Mouse (Mus musculus): ENCODE data around the gene Gm20695. TPM values are rescaled to one million over a fixed set of nuclear protein-coding genes. Genes with fewer than 3 reads are reported as not detected.

Gm20695 gene
- polyA plus RNA-seq, 1 experiment from 2014 or later = 4.9 TPM

DNA sequence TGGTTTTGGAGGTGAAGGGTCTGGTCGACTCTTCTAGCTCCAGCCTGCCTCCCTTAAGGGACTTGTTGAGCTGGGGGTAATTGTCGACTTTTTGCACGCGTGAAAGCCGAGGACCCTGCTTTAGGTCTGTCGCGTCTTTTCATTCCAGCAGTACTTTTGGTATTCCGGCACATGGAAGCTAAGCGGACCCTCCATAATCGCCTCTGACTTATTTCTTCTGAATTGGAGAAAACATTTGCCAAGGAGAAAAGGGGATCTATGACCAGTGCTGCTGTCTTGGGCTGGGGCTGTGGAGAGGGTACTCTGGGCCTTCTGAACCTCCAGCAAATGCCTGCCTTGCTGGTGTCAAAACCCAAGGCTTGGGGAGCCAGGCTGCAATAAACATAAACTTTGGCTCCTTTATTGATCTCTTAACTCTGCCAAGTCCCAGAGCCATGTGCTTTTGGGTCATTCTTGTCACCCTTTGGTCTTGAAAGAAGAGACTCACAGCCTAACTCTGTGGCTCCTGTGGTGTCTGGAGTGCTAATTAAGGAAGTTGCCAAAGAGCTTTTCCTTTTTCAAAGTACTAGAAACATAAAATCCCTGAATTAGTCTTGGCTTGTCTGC is 720 bp downstream of the Gm20695 start:
- Histone ChIP-seq H3K4me1 (replicated peaks; ENCODE audit: control insufficient read depth, insufficient read depth, low read length) (peaks cover 6% of the 10 kb centered on the region; the same call in 1 of the 2 replicates), H3K4me3 (ENCODE audit: low read depth, low read length) (peak overlapping the region; percentile 83), H3K27me3 (ENCODE audit: control insufficient read depth, insufficient read depth, low read length) (no peaks in the 10 kb centered on the region), H3K9me3 (ENCODE audit: control insufficient read depth, low read length) (no peaks in the 10 kb centered on the region), H3K27ac (ENCODE audit: low read depth, low read length) (peak overlapping the region; percentile 91; the same call in 1 of the 2 replicates), H3K36me3 (ENCODE audit: control insufficient read depth, insufficient read depth, low read length) (no peaks in the 10 kb centered on the region), H3K9ac (ENCODE audit: low read depth, low read length) (peak overlapping the region; percentile 87), H3K4me2 (replicated peaks; ENCODE audit: low read depth, low read length) (peak overlapping the region; percentile 78)
- DNase-seq (ENCODE audit: low spot score) (no peak), ATAC-seq (ENCODE audit: low FRiP score) (peak; percentile 30; the same call in 1 of the 2 replicates)
- WGBS = 6% methylated on average over 10 of the region's 10 CpGs

- Histone ChIP-seq H3K9ac (ENCODE audit: low read depth, low read length) (no peak overlapping the region), H3K27me3 (ENCODE audit: control insufficient read depth, insufficient read depth, low read length) (no peaks in the 10 kb centered on the region), H3K4me3 (ENCODE audit: low read depth, low read length) (no peak overlapping the region), H3K9me3 (ENCODE audit: control insufficient read depth, low read length) (no peaks in the 10 kb centered on the region), H3K4me1 (replicated peaks; ENCODE audit: control insufficient read depth, insufficient read depth, low read length) (no peaks in the 10 kb centered on the region), H3K27ac (ENCODE audit: low read depth, low read length) (no peak overlapping the region), H3K36me3 (ENCODE audit: control insufficient read depth, insufficient read depth, low read length) (no peaks in the 10 kb centered on the region), H3K4me2 (replicated peaks; ENCODE audit: low read depth, low read length) (no peak overlapping the region)
- DNase-seq (ENCODE audit: low spot score) (no peak), ATAC-seq (ENCODE audit: low FRiP score) (no peak)
- 95% methylated on average over 14 of the region's 14 CpGs for WGBS
Measured at GRCm38 (mm10) chr16:3891621-3892295, 7.3 kb downstream of the Gm20695 start.

- H3K27me3 ChIP-seq (ENCODE audit: control insufficient read depth, insufficient read depth, low read length) = no peaks in the 10 kb centered on the region
- no peaks in the 10 kb centered on the region for H3K4me1 ChIP-seq (replicated peaks; ENCODE audit: control insufficient read depth, insufficient read depth, low read length)
- no peaks in the 10 kb centered on the region for H3K9me3 ChIP-seq (ENCODE audit: control insufficient read depth, low read length)
- whole genome bisulfite sequencing = 86% methylated on average over 3 of the region's 3 CpGs
- ATAC-seq (ENCODE audit: low FRiP score) (no peak), DNase-seq (ENCODE audit: low spot score) (no peak)
- no peaks in the 10 kb centered on the region for H3K36me3 ChIP-seq (ENCODE audit: control insufficient read depth, insufficient read depth, low read length)
- H3K4me2 ChIP-seq (replicated peaks; ENCODE audit: low read depth, low read length) = no peak overlapping the region
- no peak overlapping the region for H3K9ac ChIP-seq (ENCODE audit: low read depth, low read length)
- H3K4me3 ChIP-seq (ENCODE audit: low read depth, low read length) = no peak overlapping the region
- no peak overlapping the region for H3K27ac ChIP-seq (ENCODE audit: low read depth, low read length)
Measured at GRCm38 (mm10) chr16:3893739-3894138, 9.3 kb downstream of the Gm20695 start.

DNA sequence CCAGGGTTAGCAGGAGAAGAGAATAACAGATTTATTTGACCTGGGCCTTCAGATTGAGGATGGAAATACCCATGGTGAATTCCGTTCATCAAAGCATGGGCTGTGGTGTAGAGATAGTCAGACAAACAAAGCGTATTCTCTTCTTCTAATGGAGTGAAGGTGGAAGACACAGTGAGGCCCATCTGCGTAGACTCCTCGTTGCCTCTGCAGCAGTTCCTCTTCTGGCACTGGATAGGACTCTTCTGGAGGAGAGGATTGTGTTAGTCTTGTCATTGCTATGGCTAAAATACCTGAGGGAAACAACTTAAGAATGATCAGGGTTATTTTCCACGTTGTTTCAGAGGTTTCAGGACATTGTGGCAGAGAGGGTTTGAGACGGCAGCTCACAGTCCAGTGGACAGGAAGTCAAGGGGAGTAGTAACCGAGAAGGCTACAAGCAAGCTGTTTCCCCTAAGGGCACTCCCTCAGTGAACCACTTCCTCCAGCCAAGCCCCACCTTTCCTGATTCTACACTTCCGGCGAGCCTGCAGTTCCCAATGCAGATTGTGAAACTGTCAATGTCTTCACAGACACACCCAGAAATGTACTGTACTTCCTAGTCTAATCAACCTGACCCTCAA is 10.8 kb downstream of the Gm20695 start:
- Histone ChIP-seq H3K27ac (ENCODE audit: low read depth, low read length) (no peak overlapping the region), H3K9ac (ENCODE audit: low read depth, low read length) (no peak overlapping the region), H3K4me3 (ENCODE audit: low read depth, low read length) (no peak overlapping the region), H3K4me1 (replicated peaks; ENCODE audit: control insufficient read depth, insufficient read depth, low read length) (no peaks in the 10 kb centered on the region), H3K27me3 (ENCODE audit: control insufficient read depth, insufficient read depth, low read length) (no peaks in the 10 kb centered on the region), H3K4me2 (replicated peaks; ENCODE audit: low read depth, low read length) (no peak overlapping the region), H3K9me3 (ENCODE audit: control insufficient read depth, low read length) (no peaks in the 10 kb centered on the region), H3K36me3 (ENCODE audit: control insufficient read depth, insufficient read depth, low read length) (peaks cover 6% of the 10 kb centered on the region)
- no peak for DNase-seq (ENCODE audit: low spot score)
- no peak for ATAC-seq (ENCODE audit: low FRiP score)
- WGBS = 82% methylated on average over 9 of the region's 9 CpGs

GRCm38 (mm10) chr16:3896046-3896445 is 11.6 kb downstream of the Gm20695 start:
- Histone ChIP-seq H3K27me3 (ENCODE audit: control insufficient read depth, insufficient read depth, low read length) (no peaks in the 10 kb centered on the region), H3K27ac (ENCODE audit: low read depth, low read length) (no peak overlapping the region), H3K4me1 (replicated peaks; ENCODE audit: control insufficient read depth, insufficient read depth, low read length) (no peaks in the 10 kb centered on the region), H3K36me3 (ENCODE audit: control insufficient read depth, insufficient read depth, low read length) (peaks cover 6% of the 10 kb centered on the region), H3K4me2 (replicated peaks; ENCODE audit: low read depth, low read length) (no peak overlapping the region), H3K4me3 (ENCODE audit: low read depth, low read length) (no peak overlapping the region), H3K9ac (ENCODE audit: low read depth, low read length) (no peak overlapping the region), H3K9me3 (ENCODE audit: control insufficient read depth, low read length) (no peaks in the 10 kb centered on the region)
- 89% methylated on average over 6 of the region's 6 CpGs for WGBS
- DNase-seq (ENCODE audit: low spot score) = no peak
- no peak for ATAC-seq (ENCODE audit: low FRiP score)

DNA sequence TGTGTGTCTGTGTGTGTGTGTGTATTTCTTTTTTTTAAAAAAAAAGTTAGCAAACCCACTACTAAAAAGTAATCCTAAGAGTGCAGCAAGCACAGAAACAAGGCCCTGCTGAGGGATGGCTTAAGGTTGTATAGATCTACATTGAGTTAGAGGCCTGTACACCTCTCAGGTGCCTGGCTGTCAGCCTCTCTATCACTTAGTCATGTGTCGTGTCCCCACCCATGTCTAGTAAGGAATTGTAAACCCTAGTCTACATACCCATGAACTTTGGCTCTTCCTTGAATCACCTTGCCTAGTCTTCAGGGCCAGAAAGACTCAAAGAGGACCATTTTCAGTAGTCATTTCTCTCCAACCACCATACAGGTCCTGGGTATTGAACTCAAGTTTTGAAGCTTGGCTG is 12.1 kb downstream of the Gm20695 start:
- ATAC-seq (ENCODE audit: low FRiP score) = no peak
- Histone ChIP-seq H3K27me3 (ENCODE audit: control insufficient read depth, insufficient read depth, low read length) (no peaks in the 10 kb centered on the region), H3K4me1 (replicated peaks; ENCODE audit: control insufficient read depth, insufficient read depth, low read length) (no peaks in the 10 kb centered on the region), H3K9me3 (ENCODE audit: control insufficient read depth, low read length) (no peaks in the 10 kb centered on the region), H3K9ac (ENCODE audit: low read depth, low read length) (no peak overlapping the region), H3K36me3 (ENCODE audit: control insufficient read depth, insufficient read depth, low read length) (peaks cover 7% of the 10 kb centered on the region), H3K27ac (ENCODE audit: low read depth, low read length) (no peak overlapping the region), H3K4me3 (ENCODE audit: low read depth, low read length) (no peak overlapping the region), H3K4me2 (replicated peaks; ENCODE audit: low read depth, low read length) (no peak overlapping the region)
- WGBS = 90% methylated on average over 1 of the region's 1 CpGs
- no peak for DNase-seq (ENCODE audit: low spot score)

- no peak overlapping the region; the same call in 1 of the 2 replicates for H3K27ac ChIP-seq (ENCODE audit: low read depth, low read length)
- no peak overlapping the region for H3K9ac ChIP-seq (ENCODE audit: low read depth, low read length)
- no peak for DNase-seq (ENCODE audit: low spot score)
Measured at GRCm38 (mm10) chr16:3907471-3907870, 23.0 kb downstream of the Gm20695 start.

GRCm38 (mm10) chr16:3908537-3909111 is 24.2 kb downstream of the Gm20695 start, which contains the start of the genes 1700037C18Rik and Cluap1:
TSS of gene 1700037C18Rik (minus strand) at chr16:3908689.
TSS of gene Cluap1 (plus strand) at chr16:3908801.
- no peaks in the 10 kb centered on the region for H3K9me3 ChIP-seq (ENCODE audit: control insufficient read depth, low read length)
- H3K4me1 ChIP-seq (replicated peaks; ENCODE audit: control insufficient read depth, insufficient read depth, low read length) = no peaks in the 10 kb centered on the region
- peak within 1 kb of the TSS; percentile 67 for H3K4me2 ChIP-seq (replicated peaks; ENCODE audit: low read depth, low read length)
- peak within 1 kb of the TSS; percentile 51; the same call in 1 of the 2 replicates for H3K27ac ChIP-seq (ENCODE audit: low read depth, low read length)
- H3K27me3 ChIP-seq (ENCODE audit: control insufficient read depth, insufficient read depth, low read length) = no peaks in the 10 kb centered on the region
- peak; percentile 92 for DNase-seq (ENCODE audit: low spot score)
- peak within 1 kb of the TSS; percentile 48 for H3K4me3 ChIP-seq (ENCODE audit: low read depth, low read length)
- peaks cover 4% of the 10 kb centered on the region for H3K36me3 ChIP-seq (ENCODE audit: control insufficient read depth, insufficient read depth, low read length)
- ATAC-seq (ENCODE audit: low FRiP score) = peak; percentile 99
- H3K9ac ChIP-seq (ENCODE audit: low read depth, low read length) = peak within 1 kb of the TSS; percentile 44
- under 1% methylated on average over 33 of the region's 33 CpGs for WGBS

More at GRCm38 (mm10) chr16:3907471-3907870, 23.0 kb downstream of the Gm20695 start:
- ATAC-seq (ENCODE audit: low FRiP score) = no peak
- Histone ChIP-seq H3K9me3 (ENCODE audit: control insufficient read depth, low read length) (no peaks in the 10 kb centered on the region), H3K4me1 (replicated peaks; ENCODE audit: control insufficient read depth, insufficient read depth, low read length) (no peaks in the 10 kb centered on the region), H3K36me3 (ENCODE audit: control insufficient read depth, insufficient read depth, low read length) (peaks cover 5% of the 10 kb centered on the region), H3K4me3 (ENCODE audit: low read depth, low read length) (no peak overlapping the region), H3K27me3 (ENCODE audit: control insufficient read depth, insufficient read depth, low read length) (no peaks in the 10 kb centered on the region), H3K4me2 (replicated peaks; ENCODE audit: low read depth, low read length) (no peak overlapping the region)
- 82% methylated on average over 2 of the region's 2 CpGs for whole genome bisulfite sequencing

Data from hindbrain, embryonic 11.5 days (tissue).